Mouse (Mus musculus) neural tube, embryonic 11.5 days (tissue): ENCODE measurements around the gene Tnfsf13. TPM values are rescaled to one million over a fixed set of nuclear protein-coding genes. Genes with fewer than 3 reads are reported as not detected.
A peak's percentile ranks its signal among the peaks of the same experiment; 100 is the strongest.
"Not testable (repeated sequence)": the region's sequence is repeated elsewhere in the genome, so short reads cannot be mapped to it uniquely, and the experiment has no call there.

ENCODE experiments used
- ATAC-seq: fragments of 200-750 bp; cut with Nextera tagmentation; 2 replicates; pipeline ENCODE4 v1.8.0; 2017; ENCODE audit warnings: moderate number of reproducible peaks, mild to moderate bottlenecking, moderate TSS enrichment, moderate library complexity; ENCODE audit not compliant: insufficient read depth, low FRiP score, low TSS enrichment
- DNase-seq: peaks from one replicate; pipeline ENCODE4 v3.0.0-alpha.2; 2015; ENCODE audit warnings: low spot score
- H3K27ac ChIP-seq: fragments of 300-500 bp; sonication (generic); 2 replicates; pipeline ENCODE4 v1.5.1; 2014; ENCODE audit warnings: low read depth, mild to moderate bottlenecking, low read length
- H3K27me3 ChIP-seq: fragments of 300-500 bp; sonication (generic); 2 replicates; pipeline ENCODE4 v1.6.1; 2014; ENCODE audit warnings: mild to moderate bottlenecking, low read length, mixed read lengths; ENCODE audit not compliant: control insufficient read depth, insufficient read depth
- H3K36me3 ChIP-seq: fragments of 300-500 bp; sonication (generic); 2 replicates; pipeline ENCODE4 v1.6.1; 2014; ENCODE audit warnings: mild to moderate bottlenecking, low read length, moderate library complexity, mixed read lengths; ENCODE audit not compliant: control insufficient read depth, insufficient read depth
- H3K4me1 ChIP-seq: fragments of 300-500 bp; sonication (generic); 2 replicates; pipeline ENCODE4 v1.6.1; 2014; ENCODE audit warnings: low read length, mixed read lengths; ENCODE audit not compliant: control insufficient read depth, insufficient read depth
- H3K4me2 ChIP-seq: fragments of 300-500 bp; sonication (generic); 2 replicates; pipeline ENCODE4 v1.6.1; 2014; ENCODE audit warnings: low read depth, mild to moderate bottlenecking, moderate library complexity
- H3K4me3 ChIP-seq: fragments of 300-500 bp; sonication (generic); 2 replicates; pipeline ENCODE4 v1.5.1; 2014; ENCODE audit warnings: low read depth, low read length
- H3K9ac ChIP-seq: fragments of 300-500 bp; sonication (generic); 2 replicates; pipeline ENCODE4 v1.6.1; 2014; ENCODE audit warnings: mild to moderate bottlenecking, low read length
- H3K9me3 ChIP-seq: fragments of 300-500 bp; sonication (generic); 2 replicates; pipeline ENCODE4 v1.6.1; 2016; ENCODE audit warnings: low read length; ENCODE audit not compliant: control insufficient read depth
- WGBS: fragments of 180-500 bp; shearing (Covaris S2); extraction: QIAGEN DNeasy Blood & Tissue Kit; methylation state at CpG from one replicate; pipeline ENCODE4 v1.1.7; 2014; 5-methylcytosine and 5-hydroxymethylcytosine counted together
- polyA plus RNA-seq: library from polyadenylated mRNA; unstranded; fragments of >200 nt; fragmentation: Nextera tagmentation; extraction: Ambion mirVana; gene quantifications from 2 replicates; pipeline ENCODE4 v1.2.1, GENCODE M21; 2014

Tnfsf13 gene
- 0.19 TPM in 1 of 2 replicates, not detected in the other for polyA plus RNA-seq

GRCm38 (mm10) chr11:69685526-69686148, at the start of gene Tnfsf13:
Gene Tnfsf13, minus strand, starts transcription at chr11:69685784.
- ATAC-seq (no peak), DNase-seq (no peak)
- H3K9ac ChIP-seq, result no peak within 1 kb of the TSS
- H3K4me3 ChIP-seq, result no peak within 1 kb of the TSS
- no peak within 1 kb of the TSS for H3K4me2 ChIP-seq
- H3K27me3 ChIP-seq, result no peaks in the 10 kb centered on the region
- H3K4me1 ChIP-seq, result peaks cover 7% of the 10 kb centered on the region
- WGBS, result 86% methylated on average over 10 of the region's 10 CpGs
- H3K9me3 ChIP-seq, result no peaks in the 10 kb centered on the region
- H3K27ac ChIP-seq, result no peak within 1 kb of the TSS
- no peaks in the 10 kb centered on the region for H3K36me3 ChIP-seq

- not testable (repeated sequence) for H3K27ac ChIP-seq, H3K9me3 ChIP-seq, H3K4me2 ChIP-seq, H3K9ac ChIP-seq, H3K4me1 ChIP-seq, H3K27me3 ChIP-seq, H3K4me3 ChIP-seq, ATAC-seq, DNase-seq
- WGBS, result 87% methylated on average over 2 of the region's 3 CpGs
- H3K36me3 ChIP-seq, result peaks cover 21% of the 10 kb centered on the region
Observed at GRCm38 (mm10) chr11:69731408-69731807, 45.8 kb upstream of the Tnfsf13 start.

- Histone ChIP-seq H3K27me3 (no peaks in the 10 kb centered on the region), H3K9ac (no peak overlapping the region), H3K27ac (no peak overlapping the region), H3K36me3 (0 out of 2 replicates have a peak, but pooled peaks cover 2% of the 10 kb centered on the region), H3K4me2 (no peak overlapping the region), H3K9me3 (no peaks in the 10 kb centered on the region), H3K4me3 (no peak overlapping the region), H3K4me1 (no peaks in the 10 kb centered on the region)
- DNase-seq, result peak; percentile 49
- ATAC-seq, result no peak
- 19% methylated on average over 3 of the region's 3 CpGs for WGBS
Observed at GRCm38 (mm10) chr11:69729063-69729462, 43.5 kb upstream of the Tnfsf13 start.

GRCm38 (mm10) chr11:69725951-69726350, 40.4 kb upstream of the Tnfsf13 start:
- WGBS, result 44% methylated on average over 5 of the region's 5 CpGs

GRCm38 (mm10) chr11:69723074-69723473, 37.5 kb upstream of the Tnfsf13 start:
- Histone ChIP-seq H3K4me2 (no peak overlapping the region), H3K36me3 (no peaks in the 10 kb centered on the region), H3K9ac (no peak overlapping the region), H3K9me3 (no peaks in the 10 kb centered on the region), H3K27me3 (no peaks in the 10 kb centered on the region), H3K27ac (no peak overlapping the region), H3K4me1 (no peaks in the 10 kb centered on the region), H3K4me3 (no peak overlapping the region)
- no peak for DNase-seq
- 57% methylated on average over 2 of the region's 2 CpGs for WGBS
- ATAC-seq, result no peak

More at GRCm38 (mm10) chr11:69725951-69726350, 40.4 kb upstream of the Tnfsf13 start:
- Histone ChIP-seq H3K36me3 (no peaks in the 10 kb centered on the region), H3K4me2 (no peak overlapping the region), H3K4me1 (no peaks in the 10 kb centered on the region), H3K4me3 (no peak overlapping the region), H3K9ac (no peak overlapping the region), H3K27ac (no peak overlapping the region), H3K9me3 (no peaks in the 10 kb centered on the region), H3K27me3 (no peaks in the 10 kb centered on the region)
- ATAC-seq (no peak), DNase-seq (no peak)

- H3K36me3 ChIP-seq, result no peaks in the 10 kb centered on the region
- no peak overlapping the region for H3K27ac ChIP-seq
- no peaks in the 10 kb centered on the region for H3K9me3 ChIP-seq
- 84% methylated on average over 6 of the region's 6 CpGs for WGBS
- no peak overlapping the region for H3K4me2 ChIP-seq
- H3K9ac ChIP-seq, result no peak overlapping the region
- H3K4me1 ChIP-seq, result no peaks in the 10 kb centered on the region
- no peak overlapping the region for H3K4me3 ChIP-seq
- no peaks in the 10 kb centered on the region for H3K27me3 ChIP-seq
- DNase-seq (no peak), ATAC-seq (no peak)
Observed at GRCm38 (mm10) chr11:69720852-69721251, 35.3 kb upstream of the Tnfsf13 start.

GRCm38 (mm10) chr11:69719423-69719822, 33.8 kb upstream of the Tnfsf13 start:
- Histone ChIP-seq H3K27ac (no peak overlapping the region), H3K4me1 (no peaks in the 10 kb centered on the region), H3K4me3 (no peak overlapping the region), H3K27me3 (no peaks in the 10 kb centered on the region), H3K36me3 (no peaks in the 10 kb centered on the region; the same call in 1 of the 2 replicates), H3K4me2 (no peak overlapping the region), H3K9me3 (no peaks in the 10 kb centered on the region), H3K9ac (no peak overlapping the region)
- ATAC-seq (no peak), DNase-seq (no peak)
- 73% methylated on average over 6 of the region's 6 CpGs for WGBS

- H3K27me3 ChIP-seq, result no peaks in the 10 kb centered on the region
- WGBS, result 32% methylated on average over 15 of the region's 15 CpGs
- no peak overlapping the region for H3K4me3 ChIP-seq
- H3K4me2 ChIP-seq, result no peak overlapping the region
- no peaks in the 10 kb centered on the region for H3K9me3 ChIP-seq
- H3K27ac ChIP-seq, result no peak overlapping the region
- H3K4me1 ChIP-seq, result no peaks in the 10 kb centered on the region
- no peak for DNase-seq
- H3K36me3 ChIP-seq, result no peaks in the 10 kb centered on the region; the same call in 1 of the 2 replicates
- no peak overlapping the region for H3K9ac ChIP-seq
- no peak for ATAC-seq
Observed at GRCm38 (mm10) chr11:69718661-69719060, 33.1 kb upstream of the Tnfsf13 start.

- ATAC-seq, result no peak
- Histone ChIP-seq H3K4me2 (no peak overlapping the region), H3K4me3 (no peak overlapping the region), H3K27me3 (no peaks in the 10 kb centered on the region), H3K27ac (no peak overlapping the region), H3K36me3 (no peaks in the 10 kb centered on the region; the same call in 1 of the 2 replicates), H3K9ac (no peak overlapping the region), H3K9me3 (no peaks in the 10 kb centered on the region), H3K4me1 (no peaks in the 10 kb centered on the region)
- 71% methylated on average over 4 of the region's 4 CpGs for WGBS
- DNase-seq, result no peak
Observed at GRCm38 (mm10) chr11:69716953-69717352, 31.4 kb upstream of the Tnfsf13 start.
